Mouse (Mus musculus): ENCODE data around the gene Ppm1b. TPM values are rescaled to one million over a fixed set of nuclear protein-coding genes. Genes with fewer than 3 reads are reported as not detected.

Ppm1b gene
- total RNA-seq, 1 experiment, result 75.9 TPM

DNA sequence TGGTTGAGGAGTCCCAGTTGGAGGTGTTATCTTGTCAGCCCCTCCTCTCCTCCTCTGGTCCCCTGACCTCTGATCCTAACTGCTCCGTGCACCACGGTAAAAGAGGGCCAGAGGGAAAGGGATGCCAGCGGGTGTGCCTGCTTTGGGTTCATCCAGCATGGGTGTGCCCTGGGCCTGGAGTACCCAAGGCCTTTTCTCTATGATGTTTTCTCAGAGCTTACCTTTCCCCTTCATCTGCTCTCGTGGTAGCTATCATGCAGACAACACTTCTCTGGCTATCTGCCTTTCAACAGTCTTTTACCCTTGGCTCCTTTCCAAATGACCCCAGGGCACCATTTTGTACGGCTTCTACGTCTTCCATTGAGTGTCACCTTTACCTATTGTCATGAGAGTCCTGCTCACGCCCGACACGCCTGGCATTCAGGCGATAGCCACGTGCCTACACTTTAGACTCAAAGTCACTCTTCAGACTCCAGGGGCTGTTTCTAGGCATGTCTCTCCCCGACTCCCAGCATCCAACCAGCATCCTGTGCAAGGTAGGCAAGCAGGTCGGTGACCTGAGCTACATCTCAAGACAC is 15.2 kb upstream of the Ppm1b start:
- Histone ChIP-seq H3K9me3 (ENCODE audit: control insufficient read depth, insufficient read depth, low read depth, low read length) (no peaks in the 10 kb centered on the region), H3K27ac (ENCODE audit: insufficient read depth, low read depth, low read length, poor library complexity, severe bottlenecking) (no peak overlapping the region), H3K36me3 (ENCODE audit: control insufficient read depth, insufficient read depth, low read length, poor library complexity, severe bottlenecking) (no peaks in the 10 kb centered on the region), H3K4me1 (ENCODE audit: control insufficient read depth in 2 of 2, insufficient read depth in 2 of 2, low read length in 2 of 2, poor library complexity in 1 of 2) (no peaks in the 10 kb centered on the region), H3K9ac (ENCODE audit: insufficient read depth, low read depth, low read length, poor library complexity, severe bottlenecking) (no peak overlapping the region), H3K4me3 (ENCODE audit: insufficient read depth in 1 of 2, low read depth in 1 of 2, low read length in 2 of 2, poor library complexity in 1 of 2, severe bottlenecking in 1 of 2) (no peak overlapping the region)
- peak; percentile 54 for DNase-seq (ENCODE audit: low read depth, low spot score)
- TF ChIP-seq ZNF384 (IDR thresholded peaks at IDR 0.05; ENCODE audit: low read depth, low read length) (no peak), HCFC1 (IDR thresholded peaks at IDR 0.05; ENCODE audit: borderline replicate concordance, insufficient read depth, low read length) (no peak), CHD2 (IDR thresholded peaks at IDR 0.05; ENCODE audit: low read depth, low read length) (no peak), MAFK (IDR thresholded peaks at IDR 0.05; ENCODE audit: insufficient read depth, low read depth, low read length) (no peak)
- in situ Hi-C loops (cut with MboI; ENCODE audit: low sequenced_read_pairs in 2 of 2, unreplicated experiment in 2 of 2), result no loop called here

DNA sequence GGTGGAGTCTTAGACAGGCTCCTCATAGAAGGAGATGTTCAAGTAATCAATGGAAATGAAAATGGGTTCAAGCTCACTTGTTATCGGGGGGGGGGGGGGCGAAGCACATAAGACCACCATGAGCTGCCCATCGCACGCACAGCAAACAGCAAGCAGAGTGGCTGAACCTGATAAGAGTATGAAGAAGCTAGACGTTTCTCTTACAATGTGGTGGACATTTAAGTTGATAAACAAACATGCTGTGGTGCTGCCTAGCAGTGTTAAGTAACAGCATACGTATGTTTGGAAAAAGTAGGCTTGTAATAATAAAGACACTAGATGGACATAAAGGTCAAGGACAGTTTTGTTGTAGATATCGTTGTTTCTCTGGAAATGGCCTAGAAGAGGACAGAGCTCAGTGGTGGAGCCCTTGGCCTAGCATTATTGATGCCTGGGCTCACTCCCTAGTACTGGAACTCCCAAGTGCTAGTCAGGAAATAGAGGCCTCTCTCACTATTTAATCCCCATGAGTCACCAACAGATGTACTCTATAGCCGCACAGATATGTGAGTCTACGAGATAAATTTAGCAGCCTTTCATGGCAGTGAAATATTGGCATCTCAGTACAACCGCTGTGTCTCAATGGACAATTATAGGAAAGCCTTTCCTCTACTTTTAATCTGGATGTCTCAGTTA is 14.0 kb upstream of the Ppm1b start:
- DNase-seq (ENCODE audit: low read depth, low spot score), result no peak
- Histone ChIP-seq H3K36me3 (ENCODE audit: control insufficient read depth, insufficient read depth, low read length, poor library complexity, severe bottlenecking) (no peaks in the 10 kb centered on the region), H3K9me3 (ENCODE audit: control insufficient read depth, insufficient read depth, low read depth, low read length) (no peaks in the 10 kb centered on the region), H3K27ac (ENCODE audit: insufficient read depth, low read depth, low read length, poor library complexity, severe bottlenecking) (no peak overlapping the region), H3K4me1 (ENCODE audit: control insufficient read depth in 2 of 2, insufficient read depth in 2 of 2, low read length in 2 of 2, poor library complexity in 1 of 2) (no peaks in the 10 kb centered on the region), H3K9ac (ENCODE audit: insufficient read depth, low read depth, low read length, poor library complexity, severe bottlenecking) (no peak overlapping the region), H3K4me3 (ENCODE audit: insufficient read depth in 1 of 2, low read depth in 1 of 2, low read length in 2 of 2, poor library complexity in 1 of 2, severe bottlenecking in 1 of 2) (no peak overlapping the region)
- TF ChIP-seq HCFC1 (IDR thresholded peaks at IDR 0.05; ENCODE audit: borderline replicate concordance, insufficient read depth, low read length) (no peak), MAFK (IDR thresholded peaks at IDR 0.05; ENCODE audit: insufficient read depth, low read depth, low read length) (no peak), CHD2 (IDR thresholded peaks at IDR 0.05; ENCODE audit: low read depth, low read length) (no peak), ZNF384 (IDR thresholded peaks at IDR 0.05; ENCODE audit: low read depth, low read length) (no peak), ZC3H11A (IDR thresholded peaks at IDR 0.05; ENCODE audit: borderline replicate concordance, low read depth, low read length) (no peak)
- in situ Hi-C loops (cut with MboI; ENCODE audit: low sequenced_read_pairs in 2 of 2, unreplicated experiment in 2 of 2), result no loop called here

DNA sequence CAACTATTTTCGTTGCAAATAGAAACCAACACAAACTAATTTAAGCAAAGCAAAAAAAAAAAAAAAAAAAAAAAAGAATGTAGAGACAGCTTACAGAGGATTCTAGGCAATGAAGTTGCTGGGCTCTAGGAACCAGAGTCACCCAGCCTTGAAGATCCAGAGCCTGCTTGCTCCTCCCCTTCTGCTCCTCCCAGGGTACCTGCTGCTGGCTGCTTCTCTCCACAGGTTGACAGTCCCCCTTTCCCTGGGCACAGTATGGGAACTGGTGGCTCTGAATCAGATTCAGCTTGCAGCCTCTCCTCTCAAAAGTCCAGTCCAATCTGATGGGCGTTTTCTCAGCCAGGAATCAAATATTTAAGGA is 13.5 kb upstream of the Ppm1b start:
- Histone ChIP-seq H3K9ac (ENCODE audit: insufficient read depth, low read depth, low read length, poor library complexity, severe bottlenecking) (no peak overlapping the region), H3K27ac (ENCODE audit: insufficient read depth, low read depth, low read length, poor library complexity, severe bottlenecking) (no peak overlapping the region), H3K4me1 (ENCODE audit: control insufficient read depth in 2 of 2, insufficient read depth in 2 of 2, low read length in 2 of 2, poor library complexity in 1 of 2) (no peaks in the 10 kb centered on the region), H3K4me3 (ENCODE audit: insufficient read depth in 1 of 2, low read depth in 1 of 2, low read length in 2 of 2, poor library complexity in 1 of 2, severe bottlenecking in 1 of 2) (no peak overlapping the region), H3K9me3 (ENCODE audit: control insufficient read depth, insufficient read depth, low read depth, low read length) (no peaks in the 10 kb centered on the region), H3K36me3 (ENCODE audit: control insufficient read depth, insufficient read depth, low read length, poor library complexity, severe bottlenecking) (no peaks in the 10 kb centered on the region)
- TF ChIP-seq CHD2 (IDR thresholded peaks at IDR 0.05; ENCODE audit: low read depth, low read length) (no peak), ZNF384 (IDR thresholded peaks at IDR 0.05; ENCODE audit: low read depth, low read length) (peak; percentile 14; the same call in 1 of the 2 replicates)
- in situ Hi-C loops (cut with MboI; ENCODE audit: low sequenced_read_pairs in 2 of 2, unreplicated experiment in 2 of 2), result no loop called here
- DNase-seq (ENCODE audit: low read depth, low spot score), result no peak

DNA sequence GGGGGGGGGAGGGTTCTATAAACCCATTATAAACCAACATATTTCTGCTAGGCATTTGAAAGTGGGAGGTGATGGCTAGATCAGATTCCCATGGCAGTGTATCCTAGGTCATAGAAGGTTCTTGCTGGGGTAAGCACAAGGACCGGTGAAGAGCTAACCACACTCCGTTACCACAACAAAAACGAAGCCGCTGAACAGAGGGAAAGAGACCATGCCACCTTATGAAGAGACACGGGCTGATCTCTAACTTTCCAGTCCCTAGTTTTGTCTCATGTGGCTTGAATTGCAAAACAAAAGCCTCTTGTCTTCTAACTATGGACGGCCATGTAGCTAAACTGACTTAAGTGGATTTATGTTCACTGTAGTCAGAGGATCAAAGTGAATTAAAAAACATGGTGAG is 12.2 kb upstream of the Ppm1b start:
- TF ChIP-seq MAFK (IDR thresholded peaks at IDR 0.05; ENCODE audit: insufficient read depth, low read depth, low read length), result no peak
- TF ChIP-seq ZNF384 (IDR thresholded peaks at IDR 0.05; ENCODE audit: low read depth, low read length), result no peak
- TF ChIP-seq CHD2 (IDR thresholded peaks at IDR 0.05; ENCODE audit: low read depth, low read length), result no peak
- TF ChIP-seq ZC3H11A (IDR thresholded peaks at IDR 0.05; ENCODE audit: borderline replicate concordance, low read depth, low read length), result no peak
- TF ChIP-seq HCFC1 (IDR thresholded peaks at IDR 0.05; ENCODE audit: borderline replicate concordance, insufficient read depth, low read length), result no peak
- no peaks in the 10 kb centered on the region for H3K36me3 ChIP-seq (ENCODE audit: control insufficient read depth, insufficient read depth, low read length, poor library complexity, severe bottlenecking)
- in situ Hi-C loops (cut with MboI; ENCODE audit: low sequenced_read_pairs in 2 of 2, unreplicated experiment in 2 of 2), result no loop called here
- no peaks in the 10 kb centered on the region for H3K4me1 ChIP-seq (ENCODE audit: control insufficient read depth in 2 of 2, insufficient read depth in 2 of 2, low read length in 2 of 2, poor library complexity in 1 of 2)
- no peaks in the 10 kb centered on the region for H3K9me3 ChIP-seq (ENCODE audit: control insufficient read depth, insufficient read depth, low read depth, low read length)
- H3K4me3 ChIP-seq (ENCODE audit: insufficient read depth in 1 of 2, low read depth in 1 of 2, low read length in 2 of 2, poor library complexity in 1 of 2, severe bottlenecking in 1 of 2), result no peak overlapping the region
- no peak overlapping the region for H3K9ac ChIP-seq (ENCODE audit: insufficient read depth, low read depth, low read length, poor library complexity, severe bottlenecking)
- H3K27ac ChIP-seq (ENCODE audit: insufficient read depth, low read depth, low read length, poor library complexity, severe bottlenecking), result no peak overlapping the region
- DNase-seq (ENCODE audit: low read depth, low spot score), result no peak

DNA sequence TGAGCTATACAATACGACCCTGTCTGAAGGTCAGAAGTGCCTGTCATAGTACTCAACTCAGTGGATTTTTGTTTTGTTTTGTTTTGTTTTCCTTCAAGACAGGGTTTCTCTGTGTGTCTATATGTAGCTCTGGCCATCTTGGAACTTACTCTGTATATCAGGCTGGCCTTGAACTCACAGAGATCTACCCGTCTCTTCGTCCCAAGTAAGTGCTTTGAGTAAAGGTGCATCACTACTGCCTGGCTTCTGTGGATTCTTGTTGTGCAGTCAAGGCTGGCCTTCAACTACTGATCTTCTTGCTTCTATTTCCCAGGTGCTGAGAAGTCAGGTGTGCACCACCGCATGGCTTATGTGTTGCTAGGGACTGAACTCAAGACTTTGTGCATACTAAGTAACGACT is 4.0 kb upstream of the Ppm1b start:
- in situ Hi-C loops (cut with MboI; ENCODE audit: low sequenced_read_pairs in 2 of 2, unreplicated experiment in 2 of 2), result no loop called here
- TF ChIP-seq MAFK (IDR thresholded peaks at IDR 0.05; ENCODE audit: insufficient read depth, low read depth, low read length), result no peak
- TF ChIP-seq HCFC1 (IDR thresholded peaks at IDR 0.05; ENCODE audit: borderline replicate concordance, insufficient read depth, low read length), result no peak
- TF ChIP-seq ZC3H11A (IDR thresholded peaks at IDR 0.05; ENCODE audit: borderline replicate concordance, low read depth, low read length), result no peak
- no peak for TF ChIP-seq CHD2 (IDR thresholded peaks at IDR 0.05; ENCODE audit: low read depth, low read length)
- TF ChIP-seq ZNF384 (IDR thresholded peaks at IDR 0.05; ENCODE audit: low read depth, low read length), result no peak
- no peak overlapping the region for H3K9ac ChIP-seq (ENCODE audit: insufficient read depth, low read depth, low read length, poor library complexity, severe bottlenecking)
- no peak overlapping the region for H3K27ac ChIP-seq (ENCODE audit: insufficient read depth, low read depth, low read length, poor library complexity, severe bottlenecking)
- H3K36me3 ChIP-seq (ENCODE audit: control insufficient read depth, insufficient read depth, low read length, poor library complexity, severe bottlenecking), result no peaks in the 10 kb centered on the region
- no peak overlapping the region for H3K4me3 ChIP-seq (ENCODE audit: insufficient read depth in 1 of 2, low read depth in 1 of 2, low read length in 2 of 2, poor library complexity in 1 of 2, severe bottlenecking in 1 of 2)
- peaks cover 0 to 7% of the 10 kb centered on the region in 2 experiments; a peak in 2 of 4 replicates for H3K4me1 ChIP-seq (ENCODE audit: control insufficient read depth in 2 of 2, insufficient read depth in 2 of 2, low read length in 2 of 2, poor library complexity in 1 of 2)
- DNase-seq (ENCODE audit: low read depth, low spot score), result no peak
- H3K9me3 ChIP-seq (ENCODE audit: control insufficient read depth, insufficient read depth, low read depth, low read length), result no peaks in the 10 kb centered on the region
